Mouse (Mus musculus) hindbrain, embryonic 15.5 days (tissue): ENCODE measurements around the gene Il1rl2. TPM values are rescaled to one million over a fixed set of nuclear protein-coding genes. Genes with fewer than 3 reads are reported as not detected.
A peak's percentile ranks its signal among the peaks of the same experiment; 100 is the strongest.

ENCODE experiments used
- ATAC-seq: fragments of 200-750 bp; cut with Nextera tagmentation; 2 replicates; pipeline ENCODE4 v1.8.0; 2017; ENCODE audit warnings: low read depth, moderate number of reproducible peaks, moderate TSS enrichment; ENCODE audit not compliant: low FRiP score
- H3K27ac ChIP-seq: fragments of 300-500 bp; sonication (generic); replicated peaks from 2 replicates; pipeline ENCODE4 v1.5.1; 2015; ENCODE audit warnings: mild to moderate bottlenecking, inconsistent platforms
- H3K27me3 ChIP-seq: fragments of 300-500 bp; sonication (generic); 2 replicates; pipeline ENCODE4 v1.6.1; 2015; ENCODE audit warnings: control low read depth, inconsistent platforms
- H3K36me3 ChIP-seq: fragments of 300-500 bp; sonication (generic); 2 replicates; pipeline ENCODE4 v1.6.1; 2015; ENCODE audit warnings: control low read depth, inconsistent platforms
- H3K4me1 ChIP-seq: fragments of 300-500 bp; sonication (generic); replicated peaks from 2 replicates; pipeline ENCODE4 v1.6.1; 2015; ENCODE audit warnings: control low read depth, inconsistent platforms
- H3K4me2 ChIP-seq: fragments of 300-500 bp; sonication (generic); 2 replicates; pipeline ENCODE4 v1.6.1; 2015; ENCODE audit warnings: moderate library complexity, mild to moderate bottlenecking, inconsistent platforms
- H3K4me3 ChIP-seq: fragments of 300-500 bp; sonication (generic); 2 replicates; pipeline ENCODE4 v1.5.1; 2015; ENCODE audit warnings: mild to moderate bottlenecking, inconsistent platforms
- H3K9ac ChIP-seq: fragments of 300-500 bp; sonication (generic); 2 replicates; pipeline ENCODE4 v1.6.1; 2015; ENCODE audit warnings: inconsistent platforms
- H3K9me3 ChIP-seq: fragments of 300-500 bp; sonication (generic); 2 replicates; pipeline ENCODE4 v1.6.1; 2016; ENCODE audit warnings: control low read depth, inconsistent platforms
- WGBS: fragments of 180-500 bp; shearing (Covaris S2); methylation state at CpG from one replicate; pipeline ENCODE4 v1.1.7; 2015; 5-methylcytosine and 5-hydroxymethylcytosine counted together
- polyA plus RNA-seq: library from polyadenylated mRNA; unstranded; fragments of >200 nt; fragmentation: Nextera tagmentation; extraction: Ambion mirVana; gene quantifications from 2 replicates; pipeline ENCODE4 v1.2.1, GENCODE M21; 2015

Gene Il1rl2
- polyA plus RNA-seq, result 0.75 and 0.83 TPM in 2 replicates

DNA sequence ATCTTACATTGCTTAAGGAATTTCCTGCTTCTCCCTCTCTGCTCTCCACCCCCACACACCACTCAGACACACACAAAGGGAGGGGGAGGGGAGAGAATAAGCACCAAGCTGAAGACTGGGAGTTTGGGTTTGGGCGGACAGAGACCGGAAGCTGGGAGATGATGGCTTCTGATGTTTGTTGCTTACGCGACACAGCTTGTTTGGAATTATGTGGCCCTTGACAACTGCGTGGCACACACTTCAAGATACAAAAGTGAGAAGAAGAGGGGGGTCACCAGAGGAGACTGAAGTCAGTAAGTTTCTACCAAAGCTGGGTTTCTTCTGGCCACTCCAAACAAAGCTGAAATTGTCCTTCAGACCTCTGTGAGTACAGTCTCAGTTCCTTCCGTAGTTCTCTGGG is at the start of gene Il1rl2:
TSS of gene Il1rl2 (plus strand) at position 154 of the 400 bp plus-strand sequence.
- peaks cover 34% of the 10 kb centered on the region for H3K27me3 ChIP-seq
- H3K4me3 ChIP-seq, result peak within 1 kb of the TSS; percentile 42
- no peaks in the 10 kb centered on the region for H3K9me3 ChIP-seq
- no peak for ATAC-seq
- peak within 1 kb of the TSS; percentile 93 for H3K4me2 ChIP-seq
- 49% methylated on average over 6 of the region's 6 CpGs for WGBS
- H3K4me1 ChIP-seq, result peaks cover 12% of the 10 kb centered on the region
- H3K36me3 ChIP-seq, result no peaks in the 10 kb centered on the region
- peak within 1 kb of the TSS; percentile 22; the same call in 1 of the 2 replicates for H3K9ac ChIP-seq
- no peak within 1 kb of the TSS for H3K27ac ChIP-seq

DNA sequence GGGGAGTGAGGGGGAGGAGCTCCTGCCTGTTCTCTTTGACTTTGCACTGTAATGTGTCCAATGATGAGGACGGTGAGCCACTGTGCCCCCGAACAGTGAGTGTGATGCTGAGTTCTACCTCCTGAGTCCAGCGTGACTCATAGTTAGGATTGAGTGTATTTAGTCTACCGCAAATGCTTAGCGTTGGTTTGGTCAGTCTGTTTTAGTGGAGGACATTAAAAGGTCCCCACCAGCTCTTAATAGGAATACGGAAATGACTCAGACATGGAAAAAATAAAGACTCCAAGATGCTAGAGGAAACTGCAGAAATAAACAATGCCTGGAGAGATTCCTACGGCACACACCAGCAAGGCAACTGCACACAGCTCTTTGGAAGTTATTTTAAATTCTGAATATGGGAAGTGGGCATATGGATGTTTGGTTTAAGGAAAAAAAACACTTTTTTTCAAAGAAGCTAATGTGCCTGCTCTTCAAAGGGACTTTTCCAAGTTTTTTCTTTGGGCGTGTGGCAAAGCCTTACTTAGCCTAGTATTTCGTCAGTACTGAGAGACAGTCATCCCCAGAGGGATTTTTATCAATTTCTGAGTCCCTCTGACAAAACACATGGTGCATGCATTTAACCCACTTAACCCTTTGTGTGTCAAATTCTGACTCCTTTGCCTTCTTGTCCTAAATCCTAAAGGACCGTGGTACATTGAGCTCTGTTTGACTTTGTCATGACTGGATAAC is 49.0 kb upstream of the Il1rl2 start:
- WGBS, result 79% methylated on average over 10 of the region's 10 CpGs
- Histone ChIP-seq H3K27ac (no peak overlapping the region), H3K9ac (no peak overlapping the region)

DNA sequence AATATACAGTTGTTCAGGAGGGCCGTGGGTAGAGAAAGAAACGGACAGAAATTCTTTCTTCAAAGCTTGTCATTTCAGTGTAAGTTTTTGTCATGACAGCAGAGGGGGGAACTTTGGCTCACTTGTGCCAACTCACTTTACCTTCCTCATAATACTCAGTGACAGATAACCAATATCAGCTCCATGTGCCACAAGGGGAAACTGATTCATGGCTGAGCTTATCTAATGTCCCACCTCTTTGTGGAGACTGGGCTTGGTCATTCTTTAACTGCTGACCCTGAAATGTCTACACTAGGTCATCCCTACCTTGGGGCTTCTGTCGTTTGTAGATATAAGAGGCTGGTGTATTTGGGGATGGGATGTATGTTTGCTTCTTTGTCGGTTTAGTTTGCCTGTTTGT is 46.5 kb upstream of the Il1rl2 start:
- no peaks in the 10 kb centered on the region for H3K27me3 ChIP-seq
- H3K4me2 ChIP-seq, result no peak overlapping the region
- no peaks in the 10 kb centered on the region for H3K9me3 ChIP-seq
- no peaks in the 10 kb centered on the region for H3K36me3 ChIP-seq
- H3K4me1 ChIP-seq, result no peaks in the 10 kb centered on the region
- 95% methylated on average over 4 of the region's 4 CpGs for WGBS
- no peak for ATAC-seq
- no peak overlapping the region for H3K9ac ChIP-seq
- H3K4me3 ChIP-seq, result no peak overlapping the region
- H3K27ac ChIP-seq, result no peak overlapping the region

More for the DNA sequence above, 49.0 kb upstream of the Il1rl2 start:
- Histone ChIP-seq H3K4me1 (no peaks in the 10 kb centered on the region), H3K4me2 (no peak overlapping the region), H3K4me3 (no peak overlapping the region), H3K9me3 (no peaks in the 10 kb centered on the region), H3K36me3 (no peaks in the 10 kb centered on the region), H3K27me3 (no peaks in the 10 kb centered on the region)
- no peak for ATAC-seq

DNA sequence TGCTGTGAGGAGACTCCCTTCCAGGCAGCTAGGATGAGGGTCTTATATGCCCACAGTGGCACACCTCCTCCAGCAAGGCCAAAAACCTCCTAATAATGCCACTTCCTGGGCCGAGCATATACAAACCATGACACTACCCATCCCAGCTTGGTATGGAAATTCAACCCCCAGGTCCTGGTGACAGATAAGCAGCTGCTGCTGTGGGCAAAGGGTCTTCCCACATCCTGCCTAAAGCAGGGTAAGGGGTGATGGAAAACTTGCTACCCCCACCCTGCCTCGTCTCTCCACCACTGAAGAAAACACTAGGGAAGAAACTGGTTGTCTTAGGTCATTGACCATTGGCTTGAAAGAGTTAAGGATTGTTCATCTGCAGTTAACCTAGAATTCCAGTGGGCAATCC is 45.7 kb upstream of the Il1rl2 start:
- Histone ChIP-seq H3K4me1 (no peaks in the 10 kb centered on the region), H3K9me3 (no peaks in the 10 kb centered on the region), H3K4me3 (no peak overlapping the region), H3K27me3 (no peaks in the 10 kb centered on the region), H3K4me2 (no peak overlapping the region), H3K36me3 (no peaks in the 10 kb centered on the region), H3K27ac (no peak overlapping the region), H3K9ac (no peak overlapping the region)
- 88% methylated on average over 2 of the region's 2 CpGs for WGBS
- no peak for ATAC-seq

DNA sequence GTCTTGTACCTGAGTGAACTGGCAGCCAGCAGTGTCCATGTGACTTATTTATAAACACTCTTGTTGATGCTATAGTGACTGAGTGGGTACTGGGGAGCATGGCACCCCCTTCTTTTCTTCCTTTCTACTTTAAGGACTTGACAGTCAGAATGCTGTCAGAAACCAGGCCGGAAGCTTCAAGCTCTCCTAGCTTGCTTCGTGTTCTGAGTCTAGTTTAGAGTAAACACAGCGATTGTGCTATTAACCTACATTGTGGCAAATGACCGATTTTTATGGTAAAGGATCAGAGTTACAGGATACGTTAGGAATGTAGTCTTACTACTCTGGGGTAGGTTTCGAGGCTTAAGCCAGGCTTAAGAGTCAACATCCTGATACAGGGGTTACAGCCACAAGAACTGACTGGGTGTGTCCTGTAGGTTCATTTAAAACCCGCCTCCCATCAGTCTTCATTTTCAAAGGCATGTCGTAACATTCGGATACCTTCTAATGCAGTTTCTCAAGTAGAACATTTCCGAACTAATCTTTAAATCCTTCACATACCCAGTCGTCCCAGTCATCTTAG is 45.1 kb upstream of the Il1rl2 start:
- Histone ChIP-seq H3K27me3 (no peaks in the 10 kb centered on the region), H3K27ac (no peak overlapping the region), H3K4me3 (no peak overlapping the region), H3K36me3 (no peaks in the 10 kb centered on the region), H3K4me2 (no peak overlapping the region), H3K9me3 (no peaks in the 10 kb centered on the region), H3K4me1 (no peaks in the 10 kb centered on the region), H3K9ac (no peak overlapping the region)
- no peak for ATAC-seq
- 93% methylated on average over 11 of the region's 11 CpGs for WGBS

DNA sequence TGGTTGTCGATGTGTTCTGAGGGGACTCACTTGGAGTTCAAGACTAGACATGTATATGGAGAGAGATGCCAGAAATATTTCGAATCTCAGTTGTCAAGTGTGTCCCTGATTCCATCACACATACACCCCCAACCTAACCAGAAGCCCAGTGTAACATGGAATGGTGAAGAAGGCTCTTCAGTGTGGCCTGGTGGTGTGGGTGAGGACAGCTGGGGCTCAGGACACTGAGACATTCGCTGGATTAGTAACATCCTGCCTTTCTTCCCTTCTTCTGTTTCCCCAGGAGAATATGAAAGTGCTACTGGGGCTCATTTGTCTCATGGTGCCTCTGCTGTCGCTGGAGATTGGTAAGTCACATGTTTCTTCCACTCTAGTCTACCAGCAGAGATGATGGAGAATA is 42.5 kb upstream of the Il1rl2 start:
- Histone ChIP-seq H3K27me3 (no peaks in the 10 kb centered on the region), H3K9me3 (no peaks in the 10 kb centered on the region), H3K27ac (no peak overlapping the region), H3K9ac (no peak overlapping the region), H3K4me3 (no peak overlapping the region), H3K4me2 (no peak overlapping the region), H3K4me1 (no peaks in the 10 kb centered on the region), H3K36me3 (no peaks in the 10 kb centered on the region)
- ATAC-seq, result no peak
- WGBS, result 86% methylated on average over 4 of the region's 4 CpGs

DNA sequence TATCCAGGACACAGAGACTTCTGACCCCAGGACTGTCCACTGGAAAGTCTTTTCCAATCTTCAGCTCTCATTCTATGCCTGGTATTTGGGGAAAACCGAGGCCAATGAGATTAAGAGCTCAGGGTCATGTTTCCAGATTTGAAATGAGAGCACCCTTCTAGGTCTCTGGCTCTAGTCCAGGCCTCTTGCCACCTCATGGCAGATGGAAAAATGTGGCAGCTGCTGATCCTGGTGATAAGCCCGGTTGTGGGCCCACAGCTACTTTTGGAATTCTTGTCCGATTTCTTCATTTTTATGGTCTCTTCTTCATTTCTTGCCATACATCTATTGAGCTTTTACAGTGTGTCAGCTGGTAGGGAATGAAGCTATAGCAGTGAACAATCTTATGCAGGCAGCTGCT is 42.0 kb upstream of the Il1rl2 start:
- Histone ChIP-seq H3K9me3 (no peaks in the 10 kb centered on the region), H3K27ac (no peak overlapping the region), H3K4me1 (no peaks in the 10 kb centered on the region), H3K36me3 (no peaks in the 10 kb centered on the region), H3K9ac (no peak overlapping the region), H3K27me3 (no peaks in the 10 kb centered on the region), H3K4me2 (no peak overlapping the region), H3K4me3 (no peak overlapping the region)
- 83% methylated on average over 3 of the region's 3 CpGs for WGBS
- no peak for ATAC-seq

DNA sequence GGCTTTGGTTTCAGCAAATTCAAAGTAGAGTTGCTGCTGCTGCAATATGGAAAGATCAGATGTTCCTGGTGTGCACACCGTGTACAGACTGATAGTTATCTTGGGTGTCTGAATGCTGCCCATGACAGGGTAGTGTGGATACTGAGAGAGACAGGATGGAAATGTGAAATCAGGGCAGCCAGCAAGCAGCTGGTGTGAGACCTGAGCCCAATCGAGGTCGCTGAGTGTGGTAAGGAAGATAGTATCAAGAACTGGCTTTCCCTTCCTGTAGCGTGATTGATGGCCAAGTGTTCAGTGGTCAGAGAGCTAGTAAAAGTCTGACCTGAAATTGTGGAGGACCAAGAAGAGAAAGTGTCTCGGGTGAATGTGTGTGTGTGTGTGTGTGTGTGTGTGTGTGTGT is 40.4 kb upstream of the Il1rl2 start:
- Histone ChIP-seq H3K27ac (no peak overlapping the region), H3K4me2 (no peak overlapping the region), H3K27me3 (no peaks in the 10 kb centered on the region), H3K9ac (no peak overlapping the region), H3K9me3 (no peaks in the 10 kb centered on the region), H3K4me1 (no peaks in the 10 kb centered on the region), H3K36me3 (no peaks in the 10 kb centered on the region), H3K4me3 (no peak overlapping the region)
- no peak for ATAC-seq
- WGBS, result 90% methylated on average over 5 of the region's 5 CpGs

DNA sequence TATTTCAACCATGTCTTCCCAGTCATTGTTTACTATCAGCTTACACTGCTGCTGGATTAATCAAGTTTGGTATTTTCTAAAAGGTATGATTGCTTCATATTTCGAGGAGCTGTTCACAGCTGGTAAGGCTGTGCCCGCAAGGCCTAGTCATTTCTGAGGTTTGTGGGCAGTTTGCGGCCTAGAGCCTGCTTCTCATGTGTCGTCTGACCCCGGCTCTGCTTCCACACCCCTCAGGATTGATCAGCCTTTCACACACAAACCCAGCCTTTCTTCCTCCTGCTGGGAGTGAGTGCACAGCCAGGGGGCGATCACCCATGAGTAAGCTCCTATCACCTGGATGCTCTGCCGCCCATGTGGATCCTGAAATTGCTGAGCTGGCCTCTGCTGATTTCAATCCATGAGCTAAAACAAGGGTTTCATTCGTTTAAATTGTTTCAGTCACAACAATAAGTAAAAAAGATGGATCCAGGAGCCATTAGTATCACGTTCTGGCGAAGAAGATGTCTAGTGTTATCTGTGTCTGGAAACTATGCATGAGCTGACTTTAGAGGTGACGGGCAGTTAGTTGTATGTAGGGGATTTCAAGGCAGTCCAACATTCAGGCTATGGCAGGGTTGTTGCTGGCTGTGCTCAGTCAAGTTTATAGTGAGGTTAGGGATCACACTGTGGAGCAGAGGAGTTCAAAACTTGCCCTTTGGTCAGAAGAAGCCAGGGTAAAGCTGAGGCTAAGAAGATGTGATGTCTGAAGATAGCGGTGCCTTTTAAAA is 33.7 kb upstream of the Il1rl2 start:
- no peak overlapping the region for H3K9ac ChIP-seq
- no peak overlapping the region for H3K4me3 ChIP-seq
- H3K27ac ChIP-seq, result no peak overlapping the region
- H3K27me3 ChIP-seq, result no peaks in the 10 kb centered on the region
- no peaks in the 10 kb centered on the region for H3K4me1 ChIP-seq
- H3K36me3 ChIP-seq, result no peaks in the 10 kb centered on the region
- 77% methylated on average over 12 of the region's 12 CpGs for WGBS
- H3K9me3 ChIP-seq, result no peaks in the 10 kb centered on the region
- H3K4me2 ChIP-seq, result no peak overlapping the region
- ATAC-seq, result no peak

DNA sequence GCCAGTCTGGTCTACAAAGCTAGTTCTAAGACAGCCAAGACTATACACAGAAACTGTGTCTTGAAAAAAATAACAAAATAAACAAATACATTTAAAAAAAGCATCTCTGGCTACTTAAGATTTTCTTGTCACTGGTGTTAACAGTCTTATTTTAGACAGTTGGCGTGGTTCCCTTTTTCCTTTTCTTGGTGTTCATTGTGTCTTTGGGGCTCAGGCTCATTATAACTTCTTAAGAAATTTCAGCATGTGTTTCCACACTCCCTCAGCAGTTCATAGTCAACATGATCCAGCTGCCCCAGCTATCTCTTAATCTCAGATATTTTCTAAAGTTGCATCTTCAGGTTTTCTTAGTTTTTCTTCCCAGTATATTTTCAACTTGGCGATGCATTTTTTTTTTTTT is 32.2 kb upstream of the Il1rl2 start:
- H3K9ac ChIP-seq, result no peak overlapping the region
- no peak for ATAC-seq
- WGBS, result 96% methylated on average over 2 of the region's 2 CpGs
- no peaks in the 10 kb centered on the region for H3K9me3 ChIP-seq
- H3K4me2 ChIP-seq, result no peak overlapping the region
- no peak overlapping the region for H3K27ac ChIP-seq
- no peak overlapping the region for H3K4me3 ChIP-seq
- H3K4me1 ChIP-seq, result no peaks in the 10 kb centered on the region
- H3K27me3 ChIP-seq, result no peaks in the 10 kb centered on the region
- H3K36me3 ChIP-seq, result no peaks in the 10 kb centered on the region

DNA sequence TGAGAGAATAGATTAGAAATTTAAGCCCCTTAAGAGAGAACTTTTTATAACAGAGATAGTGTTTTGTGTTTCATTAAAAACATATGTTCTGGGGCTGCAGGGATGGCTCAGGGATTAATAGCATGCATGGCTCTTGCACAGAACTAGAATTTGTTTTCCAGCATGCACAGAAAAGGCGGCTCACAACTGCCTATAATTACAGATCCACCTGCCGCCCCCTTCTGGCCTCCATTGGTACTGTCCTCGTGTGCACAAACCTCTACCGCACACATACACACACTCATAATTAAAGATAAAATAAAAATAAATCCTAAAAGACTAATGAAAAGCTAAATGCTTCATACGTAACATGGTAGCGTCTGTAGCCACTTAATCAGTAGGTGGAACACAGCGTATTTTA is 30.5 kb upstream of the Il1rl2 start:
- H3K4me2 ChIP-seq, result no peak overlapping the region
- no peaks in the 10 kb centered on the region for H3K4me1 ChIP-seq
- H3K9me3 ChIP-seq, result no peaks in the 10 kb centered on the region
- H3K4me3 ChIP-seq, result no peak overlapping the region
- no peak for ATAC-seq
- no peak overlapping the region for H3K9ac ChIP-seq
- no peaks in the 10 kb centered on the region for H3K27me3 ChIP-seq
- no peak overlapping the region for H3K27ac ChIP-seq
- WGBS, result 95% methylated on average over 7 of the region's 7 CpGs
- no peaks in the 10 kb centered on the region for H3K36me3 ChIP-seq

DNA sequence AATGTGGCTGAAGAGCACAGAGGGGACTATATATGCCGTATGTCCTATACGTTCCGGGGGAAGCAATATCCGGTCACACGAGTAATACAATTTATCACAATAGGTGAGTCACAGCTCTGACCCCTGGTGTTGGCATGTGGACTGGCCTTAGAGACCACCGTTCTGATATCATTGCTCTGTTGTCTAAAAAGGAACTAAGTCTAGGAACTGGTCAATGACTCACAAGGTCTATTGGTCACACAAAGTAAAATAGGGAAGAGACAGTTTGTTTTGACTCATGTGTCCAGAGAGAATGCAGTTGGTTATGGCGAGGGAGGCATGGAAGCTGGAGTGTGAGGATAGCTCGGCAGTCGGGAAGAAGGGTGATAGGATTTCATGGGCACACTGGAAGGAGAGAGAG is 29.6 kb upstream of the Il1rl2 start:
- Histone ChIP-seq H3K27ac (no peak overlapping the region), H3K27me3 (no peaks in the 10 kb centered on the region), H3K36me3 (no peaks in the 10 kb centered on the region), H3K4me2 (no peak overlapping the region), H3K4me1 (no peaks in the 10 kb centered on the region), H3K9me3 (no peaks in the 10 kb centered on the region), H3K9ac (no peak overlapping the region), H3K4me3 (no peak overlapping the region)
- WGBS, result 93% methylated on average over 9 of the region's 9 CpGs
- no peak for ATAC-seq
